Mouse (Mus musculus) G1E (cell line): ENCODE data around the gene Zfp446.

Experiments
- CTCF ChIP-seq: IDR thresholded peaks from 2 replicates; pipeline ENCODE4 v1.5.1; 2012; ENCODE audit warnings: low read depth, low read length, inconsistent platforms, mixed read lengths
- GATA1 ChIP-seq: IDR thresholded peaks from 2 replicates; pipeline ENCODE4 v1.6.1; 2012; ENCODE audit warnings: borderline replicate concordance, low read length, inconsistent platforms, mixed read lengths
- POLR2AphosphoS5 ChIP-seq: IDR thresholded peaks from 2 replicates; pipeline ENCODE4 v1.6.1; 2012; ENCODE audit warnings: low read depth, low read length, inconsistent platforms; ENCODE audit not compliant: insufficient replicate concordance
- TAL1 ChIP-seq: conservative IDR thresholded peaks from 2 replicates; pipeline ENCODE4 v1.6.1; 2012; ENCODE audit warnings: low read depth, low read length, inconsistent platforms, mixed read lengths

DNA sequence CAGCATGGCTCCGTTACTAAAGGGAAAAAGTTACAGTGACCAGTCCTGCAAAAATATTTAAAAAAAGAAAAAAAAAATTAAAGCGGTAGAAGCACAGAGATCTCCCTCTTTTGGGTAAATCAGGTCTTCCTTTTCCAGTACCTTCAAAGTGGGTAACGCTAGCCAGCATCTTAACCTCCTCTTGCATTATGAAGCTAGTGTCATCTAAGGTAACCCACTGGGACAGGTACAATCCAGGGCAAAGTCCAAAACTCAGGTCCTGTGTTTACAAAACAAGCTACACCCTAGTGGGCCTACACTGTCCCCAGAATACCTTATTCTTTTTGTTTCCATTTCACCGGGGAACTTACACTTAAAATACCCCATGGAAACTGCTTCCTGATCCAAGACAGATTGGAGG lies 36.0 kb downstream of the Zfp446 start:
- no peak for TF ChIP-seq GATA1
- no peak for TF ChIP-seq CTCF
- no peak for TF ChIP-seq TAL1
- TF ChIP-seq POLR2AphosphoS5, result no peak
